Mouse (Mus musculus) heart, adult 2 months (tissue): ENCODE results near the gene Cnnm2.

ENCODE experiments used
- CTCF ChIP-seq: fragments of 200-600 bp; IDR thresholded peaks from 2 replicates; pipeline ENCODE4 v1.8.1; 2022; ENCODE audit warnings: antibody characterized with exemption, mild to moderate bottlenecking, moderate library complexity
- EP300 ChIP-seq: fragments of 200-500 bp; IDR thresholded peaks from 2 replicates; pipeline ENCODE4 v1.6.1; 2011; ENCODE audit warnings: low read depth, low read length, control low read depth; ENCODE audit not compliant: insufficient read depth
- POLR2A ChIP-seq: fragments of 200-500 bp; IDR thresholded peaks from 2 replicates; pipeline ENCODE4 v1.6.1; 2011; ENCODE audit warnings: mild to moderate bottlenecking, low read depth, low read length, control low read depth; ENCODE audit not compliant: insufficient read depth

DNA sequence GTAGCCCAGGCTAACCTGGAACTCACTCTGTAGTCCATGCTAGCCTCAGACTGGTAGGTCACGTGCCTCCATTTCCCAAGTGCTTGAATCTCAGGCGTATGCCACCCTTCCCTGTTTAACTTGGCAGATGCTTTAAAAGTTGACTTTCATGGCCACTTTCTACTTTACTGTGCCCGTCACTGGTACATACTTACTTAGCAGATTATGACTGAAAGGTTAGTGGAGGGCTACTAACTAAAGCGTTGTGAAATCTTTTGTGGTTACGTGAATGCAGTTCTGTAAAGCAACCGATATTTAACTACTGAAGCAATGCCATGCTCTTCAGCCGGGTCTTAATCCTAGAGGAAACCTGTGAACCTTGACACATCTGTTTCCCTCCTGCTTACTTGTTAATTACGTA lies 30.5 kb downstream of the Cnnm2 start:
- TF ChIP-seq CTCF (no peak), POLR2A (no peak), EP300 (no peak)
